In the genomic region with DNA sequence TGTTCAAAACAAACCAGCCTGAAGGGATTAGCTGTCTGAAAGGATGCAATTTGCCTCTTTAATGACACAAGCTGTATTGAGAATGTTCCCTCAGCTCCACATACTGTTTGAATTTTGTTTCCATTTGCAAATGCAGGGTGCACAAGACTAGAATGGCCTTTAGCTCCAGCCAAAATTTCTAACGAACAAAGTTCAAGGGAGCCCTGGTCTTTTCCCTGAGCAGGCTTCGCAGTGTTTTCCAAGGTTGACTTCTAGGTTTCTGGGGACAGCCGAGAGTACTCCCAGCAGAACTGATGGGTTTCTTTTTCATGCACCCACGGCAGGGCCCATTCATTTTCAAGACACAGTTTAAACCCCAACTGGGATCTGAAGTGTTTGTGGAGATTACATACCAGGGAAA, we compare ENCODE assay signal across 19 mouse cellular contexts.
A peak's percentile ranks its signal among the peaks of the same experiment; 100 is the strongest.
DNase-seq lines count a peak whose midpoint lies in the region; ATAC-seq lines count a peak whose summit lies in the region.
"Had no signal": no experiment of that assay in that cellular context is flagged by ENCODE, and none has a peak within 500 bp of the region (broad histone marks: within the 10 kb centered on the region; RNA-seq: fewer than 3 reads in every experiment).

No protein-coding gene starts in this region.

- H3K9me3 ChIP-seq in intestine, embryonic 15.5 days, result no peaks in the 10 kb centered on the region
- H3K9me3 ChIP-seq in intestine, embryonic 16.5 days (ENCODE audit: control insufficient read depth, low read length), result no peaks in the 10 kb centered on the region
- H3K9me3 ChIP-seq in hindbrain, embryonic 14.5 days (ENCODE audit: control insufficient read depth, low read length), result no peaks in the 10 kb centered on the region
- H3K9me3 ChIP-seq: embryonic facial prominence, embryonic 10.5 days; forebrain, embryonic 15.5 days; G1E; heart, embryonic 10.5 days; hindbrain, embryonic 12.5 days had no signal

- no peaks in the 10 kb centered on the region for H3K4me1 ChIP-seq in intestine, embryonic 15.5 days (replicated peaks)
- H3K4me1 ChIP-seq in intestine, embryonic 16.5 days (ENCODE audit: control insufficient read depth, insufficient read depth, low read length), result 0 out of 2 replicates have a peak, but pooled peaks cover 2% of the 10 kb centered on the region
- no peaks in the 10 kb centered on the region for H3K4me1 ChIP-seq in hindbrain, embryonic 14.5 days (replicated peaks; ENCODE audit: control insufficient read depth, insufficient read depth, low read length)
- H3K4me1 ChIP-seq: embryonic facial prominence, embryonic 10.5 days; forebrain, embryonic 15.5 days; heart, embryonic 10.5 days; hindbrain, embryonic 12.5 days had no signal

- intact Hi-C loops in gastrocnemius, postnatal 36 days (cut with DNase I), result no loop called here

- WGBS in intestine, embryonic 15.5 days, result 56% methylated on average over 4 of the region's 4 CpGs
- 52% methylated on average over 4 of the region's 4 CpGs for WGBS in intestine, embryonic 16.5 days
- 62% methylated on average over 4 of the region's 4 CpGs for WGBS in hindbrain, embryonic 14.5 days

- no peak overlapping the region for H3K27ac ChIP-seq in intestine, embryonic 15.5 days
- H3K27ac ChIP-seq in intestine, embryonic 16.5 days (ENCODE audit: low read length), result no peak overlapping the region
- H3K27ac ChIP-seq in hindbrain, embryonic 14.5 days, result no peak overlapping the region
- H3K27ac ChIP-seq: embryonic facial prominence, embryonic 10.5 days; forebrain, embryonic 15.5 days; heart, embryonic 10.5 days; hindbrain, embryonic 12.5 days; hindbrain, postnatal 0 days had no signal

- peak; percentile 14 for DNase-seq in adrenal gland, postnatal 10 days
- peak; percentile 16 to 30 for DNase-seq in adrenal gland, postnatal 36 days
- no peak for DNase-seq in gastrocnemius, postnatal 36 days
- no peak for DNase-seq in hindbrain, embryonic 14.5 days (ENCODE audit: low spot score)
- DNase-seq: cerebellum, adult 2 months; cerebellum, postnatal 10 days; heart, adult 18-20 months; heart, postnatal 10 days; heart, postnatal 4 days; kidney, adult 2 months had no signal

- no peak overlapping the region for H3K9ac ChIP-seq in intestine, embryonic 15.5 days
- H3K9ac ChIP-seq in intestine, embryonic 16.5 days (ENCODE audit: low read depth, low read length), result no peak overlapping the region
- H3K9ac ChIP-seq in hindbrain, embryonic 14.5 days, result no peak overlapping the region
- H3K9ac ChIP-seq: forebrain, embryonic 15.5 days; hindbrain, embryonic 12.5 days had no signal

- H3K4me3 ChIP-seq in intestine, embryonic 15.5 days (replicated peaks), result no peak overlapping the region
- H3K4me3 ChIP-seq in intestine, embryonic 16.5 days (ENCODE audit: low read length), result no peak overlapping the region
- no peak overlapping the region for H3K4me3 ChIP-seq in hindbrain, embryonic 14.5 days (replicated peaks; ENCODE audit: low read length)
- H3K4me3 ChIP-seq: embryonic facial prominence, embryonic 10.5 days; forebrain, embryonic 15.5 days; heart, embryonic 10.5 days; hindbrain, embryonic 12.5 days had no signal

- H3K36me3 ChIP-seq in intestine, embryonic 15.5 days, result no peaks in the 10 kb centered on the region
- H3K36me3 ChIP-seq in intestine, embryonic 16.5 days (ENCODE audit: control insufficient read depth, insufficient read depth, low read length), result no peaks in the 10 kb centered on the region
- H3K36me3 ChIP-seq in hindbrain, embryonic 14.5 days (replicated peaks; ENCODE audit: control insufficient read depth, insufficient read depth), result no peaks in the 10 kb centered on the region
- H3K36me3 ChIP-seq: embryonic facial prominence, embryonic 10.5 days; forebrain, embryonic 15.5 days; G1E; heart, embryonic 10.5 days; hindbrain, embryonic 12.5 days had no signal

- no peak overlapping the region for H3K4me2 ChIP-seq in intestine, embryonic 15.5 days (replicated peaks)
- no peak overlapping the region for H3K4me2 ChIP-seq in intestine, embryonic 16.5 days (ENCODE audit: low read depth, low read length)
- H3K4me2 ChIP-seq in hindbrain, embryonic 14.5 days (replicated peaks), result no peak overlapping the region
- H3K4me2 ChIP-seq: forebrain, embryonic 15.5 days; hindbrain, embryonic 12.5 days had no signal

- H3K27me3 ChIP-seq in intestine, embryonic 15.5 days (replicated peaks), result no peaks in the 10 kb centered on the region
- H3K27me3 ChIP-seq in intestine, embryonic 16.5 days (replicated peaks; ENCODE audit: control insufficient read depth, insufficient read depth, low read length), result no peaks in the 10 kb centered on the region
- H3K27me3 ChIP-seq in hindbrain, embryonic 14.5 days (ENCODE audit: control insufficient read depth, insufficient read depth, low read length), result no peaks in the 10 kb centered on the region
- H3K27me3 ChIP-seq: forebrain, embryonic 15.5 days; hindbrain, embryonic 12.5 days had no signal

- 0 out of 2 replicates have a peak, but pooled peaks have one; percentile 15 for ATAC-seq in intestine, embryonic 15.5 days
- no peak for ATAC-seq in intestine, embryonic 16.5 days
- ATAC-seq in hindbrain, embryonic 14.5 days (ENCODE audit: low FRiP score), result no peak
- ATAC-seq: activated CD4-positive, CD25-positive, alpha-beta regulatory T cell, adult 4 months; forebrain, embryonic 15.5 days; hindbrain, postnatal 0 days had no signal

Comparison
In these comparisons a context has a peak if more than half of its experiments do, and no peak if none do; other contexts are left out.
1. DNase-seq: peak in adrenal gland, postnatal 10 days (single experiment) and adrenal gland, postnatal 36 days (2 of 2); none in gastrocnemius, postnatal 36 days (0 of 2) and hindbrain, embryonic 14.5 days (single experiment).